Mouse (Mus musculus) G1E (cell line): ENCODE measurements around the gene Rap1gap2.
A peak's percentile ranks its signal among the peaks of the same experiment; 100 is the strongest.

Source experiments
- CTCF ChIP-seq: IDR thresholded peaks from 2 replicates; pipeline ENCODE4 v1.5.1; 2012; ENCODE audit warnings: low read depth, low read length, inconsistent platforms, mixed read lengths
- GATA1 ChIP-seq: IDR thresholded peaks from 2 replicates; pipeline ENCODE4 v1.6.1; 2012; ENCODE audit warnings: borderline replicate concordance, low read length, inconsistent platforms, mixed read lengths
- POLR2AphosphoS5 ChIP-seq: IDR thresholded peaks from 2 replicates; pipeline ENCODE4 v1.6.1; 2012; ENCODE audit warnings: low read depth, low read length, inconsistent platforms; ENCODE audit not compliant: insufficient replicate concordance
- TAL1 ChIP-seq: conservative IDR thresholded peaks from 2 replicates; pipeline ENCODE4 v1.6.1; 2012; ENCODE audit warnings: low read depth, low read length, inconsistent platforms, mixed read lengths

GRCm38 (mm10) chr11:74574768-74575434 lies 35.8 kb downstream of the Rap1gap2 start:
- no peak for TF ChIP-seq POLR2AphosphoS5
- no peak for TF ChIP-seq GATA1
- TF ChIP-seq CTCF: no peak
- peak; percentile 79 for TF ChIP-seq TAL1
